Mouse (Mus musculus) MEL (cell line): ENCODE data around the gene Pdhx. TPM values are rescaled to one million over a fixed set of nuclear protein-coding genes. Genes with fewer than 3 reads are reported as not detected.

Experiments used
- DNase-seq: peaks from one replicate; pipeline ENCODE4 v3.0.0; 2011; ENCODE audit warnings: low read depth, low spot score
- H3K27ac ChIP-seq: 2 replicates; pipeline ENCODE4 v1.5.1; 2012; ENCODE audit warnings: low read depth, mild to moderate bottlenecking, control low read depth, low read length, moderate library complexity; ENCODE audit not compliant: control insufficient read depth
- H3K27me3 ChIP-seq, 2 experiments: fragments of 150-350 bp in 1 of 2; sonication (generic) in 1 of 2; 2 replicates each; pipeline ENCODE4 v1.6.1; 2012; ENCODE audit warnings: low read length in 2 of 2, mild to moderate bottlenecking in 2 of 2, improper control_type of control experiment in 1 of 2, moderate library complexity in 1 of 2; ENCODE audit not compliant: insufficient read depth in 2 of 2, control insufficient read depth in 1 of 2
- H3K36me3 ChIP-seq, 2 experiments: 2 replicates each; pipeline ENCODE4 v1.6.1; 2012 to 2014; ENCODE audit warnings: low read length in 2 of 2, improper control_type of control experiment in 1 of 2, inconsistent platforms in 1 of 2, mild to moderate bottlenecking in 1 of 2; ENCODE audit not compliant: insufficient read depth in 2 of 2, control insufficient read depth in 1 of 2
- H3K4me1 ChIP-seq, 2 experiments: fragments of 150-350 bp in 1 of 2; sonication (generic) in 1 of 2; 2 replicates each; pipeline ENCODE4 v1.6.1; 2012; ENCODE audit warnings: low read length in 2 of 2, improper control_type of control experiment in 1 of 2, mild to moderate bottlenecking in 1 of 2; ENCODE audit not compliant: insufficient read depth in 2 of 2, control insufficient read depth in 1 of 2
- H3K4me3 ChIP-seq, 2 experiments: fragments of 150-350 bp in 1 of 2; sonication (generic) in 1 of 2; 2 replicates each; pipeline ENCODE4 v1.5.1; 2012; ENCODE audit warnings: low read depth in 2 of 2, low read length in 2 of 2, mild to moderate bottlenecking in 2 of 2, moderate library complexity in 2 of 2, control low read depth in 1 of 2, improper control_type of control experiment in 1 of 2; ENCODE audit not compliant: control insufficient read depth in 1 of 2, insufficient read depth in 1 of 2
- H3K79me2 ChIP-seq: 2 replicates; pipeline ENCODE4 v1.6.1; 2012; ENCODE audit warnings: mild to moderate bottlenecking, low read length, moderate library complexity; ENCODE audit not compliant: control insufficient read depth, poor library complexity, insufficient read depth
- H3K9ac ChIP-seq: 2 replicates; pipeline ENCODE4 v1.6.1; 2012; ENCODE audit warnings: low read depth, mild to moderate bottlenecking, control low read depth, low read length, moderate library complexity; ENCODE audit not compliant: control insufficient read depth, poor library complexity, severe bottlenecking
- H3K9me3 ChIP-seq: fragments of 150-350 bp; sonication (generic); replicated peaks from 2 replicates; pipeline ENCODE4 v1.6.1; 2012; ENCODE audit warnings: mild to moderate bottlenecking, low read length, improper control_type of control experiment, moderate library complexity; ENCODE audit not compliant: insufficient read depth
- BHLHE40 ChIP-seq: IDR thresholded peaks from 2 replicates; pipeline ENCODE4 v1.6.1; 2012; ENCODE audit warnings: low read depth, mild to moderate bottlenecking, inconsistent platforms, low read length, improper control_type of control experiment, borderline replicate concordance
- CHD1 ChIP-seq: IDR thresholded peaks from 2 replicates; pipeline ENCODE4 v1.6.1; 2012; ENCODE audit warnings: low read depth, mild to moderate bottlenecking, inconsistent platforms, low read length, improper control_type of control experiment
- CHD2 ChIP-seq: IDR thresholded peaks from 2 replicates; pipeline ENCODE4 v1.6.1; 2011; ENCODE audit warnings: low read length, improper control_type of control experiment
- CTCF ChIP-seq, 3 experiments: IDR thresholded peaks in 2 of 3; conservative IDR thresholded peaks in 1 of 3; 2 replicates each; pipeline ENCODE4 v1.5.1; 2011 to 2012; ENCODE audit warnings: low read length in 3 of 3, low read depth in 2 of 3, mild to moderate bottlenecking in 2 of 3, improper control_type of control experiment in 1 of 3, inconsistent platforms in 1 of 3, mixed read lengths in 1 of 3, moderate library complexity in 1 of 3; ENCODE audit not compliant: control insufficient read depth in 1 of 3, insufficient read depth in 1 of 3, poor library complexity in 1 of 3, severe bottlenecking in 1 of 3
- E2F4 ChIP-seq: IDR thresholded peaks from 2 replicates; pipeline ENCODE4 v1.6.1; 2011; ENCODE audit warnings: low read depth, low read length, improper control_type of control experiment, borderline replicate concordance
- ELF1 ChIP-seq: IDR thresholded peaks from 2 replicates; pipeline ENCODE4 v1.6.1; 2014; ENCODE audit warnings: low read depth, mild to moderate bottlenecking, inconsistent platforms, low read length, improper control_type of control experiment, moderate library complexity
- EP300 ChIP-seq, 2 experiments: IDR thresholded peaks; 2 replicates each; pipeline ENCODE4 v1.6.1; 2011; ENCODE audit warnings: improper control_type of control experiment in 2 of 2, low read length in 2 of 2, low read depth in 1 of 2, mild to moderate bottlenecking in 1 of 2
- ETS1 ChIP-seq: IDR thresholded peaks from 2 replicates; pipeline ENCODE4 v1.6.1; 2012; ENCODE audit warnings: low read depth, mild to moderate bottlenecking, inconsistent platforms, low read length, improper control_type of control experiment, moderate library complexity
- GABPA ChIP-seq: IDR thresholded peaks from 2 replicates; pipeline ENCODE4 v1.6.1; 2012; ENCODE audit warnings: low read depth, mild to moderate bottlenecking, inconsistent platforms, low read length, improper control_type of control experiment, moderate library complexity
- GATA1 ChIP-seq: IDR thresholded peaks from 2 replicates; pipeline ENCODE4 v1.6.1; 2011; ENCODE audit warnings: low read depth, low read length, improper control_type of control experiment
- HCFC1 ChIP-seq: IDR thresholded peaks from 2 replicates; pipeline ENCODE4 v1.6.1; 2012; ENCODE audit warnings: low read depth, mild to moderate bottlenecking, inconsistent platforms, low read length, improper control_type of control experiment, moderate library complexity
- JUND ChIP-seq: IDR thresholded peaks from 2 replicates; pipeline ENCODE4 v1.6.1; 2011; ENCODE audit warnings: low read depth, mild to moderate bottlenecking, improper control_type of control experiment, low read length
- KAT2A ChIP-seq: conservative IDR thresholded peaks from 2 replicates; pipeline ENCODE4 v1.6.1; 2012; ENCODE audit warnings: low read depth, low read length, improper control_type of control experiment, inconsistent platforms
- MAFK ChIP-seq: IDR thresholded peaks from 2 replicates; pipeline ENCODE4 v1.6.1; 2011; ENCODE audit warnings: low read depth, mild to moderate bottlenecking, low read length, improper control_type of control experiment, borderline replicate concordance
- MAX ChIP-seq: IDR thresholded peaks from 2 replicates; pipeline ENCODE4 v1.6.1; 2011; ENCODE audit warnings: low read length, improper control_type of control experiment
- MAZ ChIP-seq: IDR thresholded peaks from 2 replicates; pipeline ENCODE4 v1.6.1; 2012; ENCODE audit warnings: low read depth, mild to moderate bottlenecking, inconsistent platforms, low read length, improper control_type of control experiment
- MEF2A ChIP-seq: IDR thresholded peaks from 2 replicates; pipeline ENCODE4 v1.6.1; 2014; ENCODE audit warnings: low read depth, mild to moderate bottlenecking, inconsistent platforms, low read length, improper control_type of control experiment; ENCODE audit not compliant: poor library complexity, insufficient replicate concordance, severe bottlenecking; ENCODE audit errors: extremely low read depth
- MXI1 ChIP-seq: IDR thresholded peaks from 2 replicates; pipeline ENCODE4 v1.6.1; 2011; ENCODE audit warnings: mild to moderate bottlenecking, low read depth, low read length, improper control_type of control experiment
- MYB ChIP-seq: IDR thresholded peaks from 2 replicates; pipeline ENCODE4 v1.6.1; 2011; ENCODE audit warnings: mild to moderate bottlenecking, low read depth, low read length, improper control_type of control experiment
- MYC ChIP-seq: IDR thresholded peaks from 2 replicates; pipeline ENCODE4 v1.6.1; 2011; ENCODE audit warnings: low read depth, mild to moderate bottlenecking, low read length, improper control_type of control experiment, moderate library complexity
- NELFE ChIP-seq: IDR thresholded peaks from 2 replicates; pipeline ENCODE4 v1.6.1; 2011; ENCODE audit warnings: low read depth, low read length, improper control_type of control experiment
- NRF1 ChIP-seq: IDR thresholded peaks from 2 replicates; pipeline ENCODE4 v1.6.1; 2014; ENCODE audit warnings: low read depth, mild to moderate bottlenecking, inconsistent platforms, low read length, improper control_type of control experiment, moderate library complexity; ENCODE audit not compliant: poor library complexity, insufficient read depth, severe bottlenecking
- POLR2A ChIP-seq, 2 experiments: IDR thresholded peaks; 2 replicates each; pipeline ENCODE4 v1.6.1; 2011 to 2012; ENCODE audit warnings: low read length in 2 of 2, mild to moderate bottlenecking in 2 of 2, control low read depth in 1 of 2, improper control_type of control experiment in 1 of 2, low read depth in 1 of 2, moderate library complexity in 1 of 2; ENCODE audit not compliant: control insufficient read depth in 1 of 2, insufficient read depth in 1 of 2, poor library complexity in 1 of 2
- POLR2AphosphoS5 ChIP-seq: IDR thresholded peaks from 2 replicates; pipeline ENCODE4 v1.6.1; 2012; ENCODE audit warnings: low read depth, borderline replicate concordance, mild to moderate bottlenecking, inconsistent platforms, low read length, moderate library complexity, mixed read lengths
- RAD21 ChIP-seq: IDR thresholded peaks from 2 replicates; pipeline ENCODE4 v1.6.1; 2011; ENCODE audit warnings: mild to moderate bottlenecking, low read depth, low read length, improper control_type of control experiment
- RCOR1 ChIP-seq: IDR thresholded peaks from 2 replicates; pipeline ENCODE4 v1.6.1; 2012; ENCODE audit warnings: low read depth, mild to moderate bottlenecking, inconsistent platforms, low read length, improper control_type of control experiment
- SIN3A ChIP-seq: IDR thresholded peaks from 2 replicates; pipeline ENCODE4 v1.6.1; 2012; ENCODE audit warnings: low read length, improper control_type of control experiment, inconsistent platforms
- SMC3 ChIP-seq: IDR thresholded peaks from 2 replicates; pipeline ENCODE4 v1.6.1; 2011; ENCODE audit warnings: low read depth, low read length, improper control_type of control experiment
- TAL1 ChIP-seq: IDR thresholded peaks from 2 replicates; pipeline ENCODE4 v1.6.1; 2012; ENCODE audit warnings: mild to moderate bottlenecking, inconsistent platforms, low read length, moderate library complexity, mixed read lengths
- TBP ChIP-seq: IDR thresholded peaks from 2 replicates; pipeline ENCODE4 v1.8.0; 2011; ENCODE audit warnings: low read depth, low read length, improper control_type of control experiment
- TCF12 ChIP-seq: IDR thresholded peaks from 2 replicates; pipeline ENCODE4 v1.6.1; 2014; ENCODE audit warnings: low read depth, mild to moderate bottlenecking, inconsistent platforms, low read length, improper control_type of control experiment, moderate library complexity
- UBTF ChIP-seq: IDR thresholded peaks from 2 replicates; pipeline ENCODE4 v1.6.1; 2012; ENCODE audit warnings: low read depth, mild to moderate bottlenecking, inconsistent platforms, low read length, improper control_type of control experiment, moderate library complexity, borderline replicate concordance; ENCODE audit not compliant: insufficient read depth
- USF1 ChIP-seq: IDR thresholded peaks from 2 replicates; pipeline ENCODE4 v1.6.1; 2014; ENCODE audit warnings: low read depth, mild to moderate bottlenecking, inconsistent platforms, low read length, improper control_type of control experiment, moderate library complexity
- USF2 ChIP-seq, 2 experiments: IDR thresholded peaks; 2 replicates each; pipeline ENCODE4 v1.6.1; 2011 to 2012; ENCODE audit warnings: improper control_type of control experiment in 2 of 2, low read length in 2 of 2, borderline replicate concordance in 1 of 2, inconsistent platforms in 1 of 2, low read depth in 1 of 2, mild to moderate bottlenecking in 1 of 2; ENCODE audit not compliant: insufficient read depth in 1 of 2
- ZC3H11A ChIP-seq: IDR thresholded peaks from 2 replicates; pipeline ENCODE4 v1.6.1; 2012; ENCODE audit warnings: low read depth, mild to moderate bottlenecking, inconsistent platforms, low read length, improper control_type of control experiment
- ZKSCAN1 ChIP-seq: IDR thresholded peaks from 2 replicates; pipeline ENCODE4 v1.6.1; 2012; ENCODE audit warnings: low read depth, mild to moderate bottlenecking, inconsistent platforms, low read length, improper control_type of control experiment, moderate library complexity
- ZMIZ1 ChIP-seq: IDR thresholded peaks from 2 replicates; pipeline ENCODE4 v1.6.1; 2012; ENCODE audit warnings: low read depth, mild to moderate bottlenecking, inconsistent platforms, low read length, improper control_type of control experiment, moderate library complexity
- ZNF384 ChIP-seq: IDR thresholded peaks from 2 replicates; pipeline ENCODE4 v1.6.1; 2012; ENCODE audit warnings: low read depth, mild to moderate bottlenecking, inconsistent platforms, low read length, improper control_type of control experiment
- polyA plus RNA-seq, 2 experiments: library from polyadenylated mRNA; stranded (reverse) in 1 of 2; unstranded in 1 of 2; fragments of >175 nt in 1 of 2; fragments of >200 nt in 1 of 2; gene quantifications; 2 replicates each; pipeline versions ENCODE4 v1.2.1 to v1.2.4; 2012; ENCODE audit warnings: low replicate concordance in 2 of 2, low read depth in 1 of 2; ENCODE audit not compliant: insufficient read length in 2 of 2, insufficient read depth in 1 of 2, missing spikeins in 1 of 2
- total RNA-seq: library from RNA; depleted of rRNA; stranded (reverse); fragments of 300-350 nt; gene quantifications from 2 replicates; pipeline ENCODE4 v1.2.3, GENCODE M21; 2012

Gene Pdhx
- total and polyA plus RNA-seq, 3 experiments = 48.4 to 73.3 TPM; not detected in 1

DNA sequence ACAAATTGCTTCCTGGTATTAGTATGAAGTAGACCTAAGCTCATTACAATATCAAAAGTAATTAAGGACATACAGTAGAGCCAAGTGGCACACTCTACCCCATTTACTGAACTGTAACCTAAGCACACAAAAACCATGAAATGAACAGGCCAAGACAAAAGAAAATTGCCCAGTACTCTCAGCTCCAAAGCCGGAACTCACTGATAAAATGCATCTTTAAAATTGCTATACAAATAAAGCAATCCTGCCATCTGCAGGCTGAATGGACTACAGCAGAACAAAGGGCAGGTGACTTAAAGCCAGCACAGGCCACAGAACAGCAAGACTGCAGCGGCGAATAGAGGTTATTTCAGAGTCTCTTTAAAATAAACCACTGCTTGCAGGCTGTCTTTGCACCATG lies 10.4 kb downstream of the Pdhx start:
- DNase-seq = peak; percentile 76
- Histone ChIP-seq H3K27ac (no peak overlapping the region), H3K9me3 (no peaks in the 10 kb centered on the region), H3K4me1 (peaks cover 0 to 5% of the 10 kb centered on the region in 2 experiments; a peak in 2 of 4 replicates), H3K27me3 (no peaks in the 10 kb centered on the region), H3K9ac (no peak overlapping the region), H3K4me3 (no peak overlapping the region), H3K36me3 (peaks cover 0 to 14% of the 10 kb centered on the region in 2 experiments; a peak in 2 of 4 replicates), H3K79me2 (peaks cover 39% of the 10 kb centered on the region)
- TF ChIP-seq MYC (no peak), TBP (no peak), NELFE (no peak), ZNF384 (no peak), USF2 (IDR thresholded peaks at IDR 0.05; ENCODE audit: borderline replicate concordance in 1 of 2, insufficient read depth in 1 of 2, low read depth in 1 of 2, low read length in 2 of 2) (no peak), BHLHE40 (0 out of 2 replicates have a peak, but pooled peaks have one; percentile 24), TCF12 (peak; percentile 19; the same call in 1 of the 2 replicates), E2F4 (no peak), SIN3A (no peak), ZKSCAN1 (no peak), JUND (no peak), ELF1 (0 out of 2 replicates have a peak, but pooled peaks have one; percentile 58), CHD1 (no peak), MXI1 (0 out of 2 replicates have a peak, but pooled peaks have one; percentile 26), ETS1 (no peak), RCOR1 (no peak), ZC3H11A (peak; percentile 69), MAFK (no peak), POLR2A (IDR thresholded peaks at IDR 0.05; ENCODE audit: control insufficient read depth in 1 of 2, insufficient read depth in 1 of 2, low read depth in 1 of 2, low read length in 2 of 2, poor library complexity in 1 of 2) (no peak), MEF2A (no peak), ZMIZ1 (no peak), NRF1 (no peak), GABPA (no peak), EP300 (IDR thresholded peaks at IDR 0.05; ENCODE audit: low read depth in 1 of 2, low read length in 2 of 2) (no peak), GATA1 (peak; percentile 24; the same call in 1 of the 2 replicates), UBTF (no peak), MAZ (no peak), POLR2AphosphoS5 (no peak), KAT2A (no peak), CTCF (IDR thresholded peaks at IDR 0.05 in 2 of 3, conservative IDR thresholded peaks at IDR 0.05 in 1 of 3; ENCODE audit: control insufficient read depth in 1 of 3, insufficient read depth in 1 of 3, low read depth in 2 of 3, low read length in 3 of 3, poor library complexity in 1 of 3, severe bottlenecking in 1 of 3) (peak; percentile 39 to 82 (median 50)), USF1 (no peak; the same call in 1 of the 2 replicates), SMC3 (peak; percentile 77), HCFC1 (no peak), MYB (no peak), TAL1 (no peak), RAD21 (peak; percentile 72), CHD2 (no peak), MAX (no peak)
